Mouse (Mus musculus): ENCODE measurements around the gene Pcbp1.
"Not testable (repeated sequence)": the region's sequence is repeated elsewhere in the genome, so short reads cannot be mapped to it uniquely, and the experiment has no call there.

Gene Pcbp1

GRCm38 (mm10) chr6:86496127-86496526 is 30.0 kb downstream of the Pcbp1 start:
- DNase-seq (ENCODE audit: extremely low spot score, low spot score): no peak

- no peak for DNase-seq (ENCODE audit: extremely low spot score, low spot score)
These were observed 30.5 kb downstream of the Pcbp1 start for GRCm38 (mm10) chr6:86495661-86496060.

GRCm38 (mm10) chr6:86494767-86495166 is 31.4 kb downstream of the Pcbp1 start:
- no peak for DNase-seq (ENCODE audit: extremely low spot score, low spot score)

- DNase-seq (ENCODE audit: extremely low spot score, low spot score): no peak
These were observed 32.5 kb downstream of the Pcbp1 start for GRCm38 (mm10) chr6:86493469-86494263.

GRCm38 (mm10) chr6:86490413-86490812 is 35.7 kb downstream of the Pcbp1 start:
- DNase-seq (ENCODE audit: extremely low spot score, low spot score): not testable (repeated sequence)

- no peak for DNase-seq (ENCODE audit: extremely low spot score, low spot score)
These were observed 36.2 kb downstream of the Pcbp1 start for GRCm38 (mm10) chr6:86489945-86490344.

GRCm38 (mm10) chr6:86488149-86488485 is 38.0 kb downstream of the Pcbp1 start:
- DNase-seq (ENCODE audit: extremely low spot score, low spot score): no peak

- DNase-seq (ENCODE audit: extremely low spot score, low spot score): peak; percentile 80
These were observed 38.6 kb downstream of the Pcbp1 start for GRCm38 (mm10) chr6:86487358-86488148.

- no peak for DNase-seq (ENCODE audit: extremely low spot score, low spot score)
These were observed 40.0 kb downstream of the Pcbp1 start for GRCm38 (mm10) chr6:86485943-86486640.

GRCm38 (mm10) chr6:86481871-86482270 is 44.2 kb downstream of the Pcbp1 start:
- no peak for DNase-seq (ENCODE audit: extremely low spot score, low spot score)

- DNase-seq (ENCODE audit: extremely low spot score, low spot score): peak; percentile 60
These were observed 45.8 kb downstream of the Pcbp1 start for GRCm38 (mm10) chr6:86480189-86480831.

GRCm38 (mm10) chr6:86479816-86480188 is 46.3 kb downstream of the Pcbp1 start:
- no peak for DNase-seq (ENCODE audit: extremely low spot score, low spot score)

- DNase-seq (ENCODE audit: extremely low spot score, low spot score): peak; percentile 44
These were observed 46.8 kb downstream of the Pcbp1 start for GRCm38 (mm10) chr6:86479311-86479710.

- no peak for DNase-seq (ENCODE audit: extremely low spot score, low spot score)
These were observed 49.2 kb downstream of the Pcbp1 start for GRCm38 (mm10) chr6:86476931-86477330.

GRCm38 (mm10) chr6:86475462-86476167 is 50.5 kb downstream of the Pcbp1 start:
- DNase-seq (ENCODE audit: extremely low spot score, low spot score): no peak

- DNase-seq (ENCODE audit: extremely low spot score, low spot score): no peak
These were observed 51.4 kb downstream of the Pcbp1 start for GRCm38 (mm10) chr6:86474646-86475181.

All from neural tube, embryonic 10.5 days (tissue).